In the genomic region with DNA sequence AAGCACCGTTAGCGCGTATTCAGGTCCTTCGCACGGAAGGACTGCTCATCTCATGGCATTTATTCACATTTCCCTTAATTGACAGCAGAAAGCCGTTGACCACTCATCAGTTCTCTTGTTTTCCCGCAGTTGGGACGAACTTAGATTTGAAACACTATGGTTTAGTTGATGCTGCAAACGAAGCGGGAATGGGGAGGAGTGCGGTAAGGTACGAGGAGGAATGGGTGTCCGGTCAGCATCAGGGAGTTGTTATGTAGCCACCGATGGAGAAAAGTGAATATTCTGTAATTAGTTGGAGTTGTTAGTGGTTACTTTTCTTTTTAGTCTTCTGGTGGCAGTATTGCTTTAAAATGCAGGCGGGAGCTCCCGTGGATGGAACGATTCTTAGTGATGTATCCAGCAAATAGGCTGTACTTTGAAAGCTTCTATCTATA, we compare ENCODE assay signal across 8 mouse cellular contexts. TPM values are rescaled to one million over a fixed set of nuclear protein-coding genes. Genes with fewer than 3 reads are reported as not detected.
DNase-seq lines count a peak whose midpoint lies in the region; ATAC-seq and TF ChIP-seq lines count a peak whose summit lies in the region.

No protein-coding gene starts in this region.

- peak overlapping the region; percentile 91 for H3K9ac ChIP-seq in embryonic facial prominence, embryonic 13.5 days

- no peak overlapping the region for H3K27ac ChIP-seq in embryonic facial prominence, embryonic 13.5 days
- no peak overlapping the region for H3K27ac ChIP-seq in layer of hippocampus, adult 2 months
- H3K27ac ChIP-seq in macrophage: 0 out of 2 replicates have a peak overlapping the region, but pooled peaks have one; percentile 15

- ATAC-seq in CD4-positive, CD25-positive, alpha-beta regulatory T cell, adult 4 months: no peak
- ATAC-seq in embryonic facial prominence, embryonic 13.5 days (ENCODE audit: insufficient number of reproducible peaks, insufficient read depth, low FRiP score, low TSS enrichment, low read depth): no peak

- H3K4me2 ChIP-seq in embryonic facial prominence, embryonic 13.5 days: peak overlapping the region; percentile 91

- peak; percentile 47 for DNase-seq in CD4-positive, CD25-positive, alpha-beta regulatory T cell, adult 2 months (ENCODE audit: low read depth, low spot score)
- peak; percentile 12 for DNase-seq in ZHBTc4 (ENCODE audit: low read depth, low spot score)
- DNase-seq in heart, postnatal 4 days: peak; percentile 19
- DNase-seq in layer of hippocampus, adult 2 months (ENCODE audit: low spot score in 2 of 2): peak; percentile 15 to 24
- peak; percentile 7 for DNase-seq in right cerebral cortex, postnatal 4 days

- peak; percentile 79 for TF ChIP-seq CTCF in layer of hippocampus, adult 2 months (conservative IDR thresholded peaks at IDR 0.05)

- no peaks in the 10 kb centered on the region for H3K9me3 ChIP-seq in embryonic facial prominence, embryonic 13.5 days

- H3K79me2 ChIP-seq in macrophage (ENCODE audit: inconsistent target): peaks cover 52% of the 10 kb centered on the region

- 2% methylated on average over 17 of the region's 17 CpGs for WGBS in embryonic facial prominence, embryonic 13.5 days
- 2% methylated on average over 17 of the region's 17 CpGs for WGBS in macrophage (ENCODE audit: missing documents)

- no peaks in the 10 kb centered on the region for H3K36me3 ChIP-seq in embryonic facial prominence, embryonic 13.5 days
- H3K36me3 ChIP-seq in macrophage (ENCODE audit: inconsistent target): no peaks in the 10 kb centered on the region

- H3K4me1 ChIP-seq in embryonic facial prominence, embryonic 13.5 days: peaks cover 12% of the 10 kb centered on the region

- H3K4me3 ChIP-seq in embryonic facial prominence, embryonic 13.5 days: peak overlapping the region; percentile 93
- H3K4me3 ChIP-seq in layer of hippocampus, adult 2 months: peak overlapping the region; percentile 90
- peak overlapping the region; percentile 59 for H3K4me3 ChIP-seq in macrophage (ENCODE audit: inconsistent target)

- no peaks in the 10 kb centered on the region for H3K27me3 ChIP-seq in embryonic facial prominence, embryonic 13.5 days

RNA-seq across cellular contexts. Expression of a gene that starts 1.1 kb away (rescaled TPM):
- polyA plus RNA-seq in CD4-positive, CD25-positive, alpha-beta regulatory T cell, adult 4 months (2017; shearing (Covaris generic)): 10 to 100 TPM in 1 of 2 experiments, 1 to 10 TPM in 1; 6.8 to 10.5 TPM
- 28.0 and 31.2 TPM in 2 replicates for polyA plus RNA-seq in embryonic facial prominence, embryonic 13.5 days (2015; fragmentation: Nextera tagmentation; extraction: Ambion mirVana)
- total RNA-seq in heart, postnatal 4 days (2021): 10 to 100 TPM; 44.5 to 48.5 TPM
- total RNA-seq in layer of hippocampus, adult 2 months (2021): 100 to 1,000 TPM; 199 to 202 TPM
- 100 to 1,000 TPM in 25 of 26 experiments, 10 to 100 TPM in 1; 93.4 to 193 (median 164) TPM for total RNA-seq in macrophage (2018; cell fraction: chromatin; rRNA removed)
- total RNA-seq in macrophage (2018; cell fraction: cytosol; rRNA removed): 10 to 100 TPM; 21.3 to 53.2 (median 37.1) TPM
- total RNA-seq in macrophage (2018; cell fraction: nucleus; rRNA removed): 100 to 1,000 TPM in 9 of 26 experiments, 10 to 100 TPM in 17; 55.4 to 150 (median 83.9) TPM
- polyA plus RNA-seq in macrophage (2018): 18.4 to 27.9 TPM (median 23.3 TPM) in 3 replicates

RNA-seq across cellular contexts. Expression of a gene that starts 34.3 kb away (rescaled TPM):
- 10 to 100 TPM; 36.9 to 40.3 TPM for polyA plus RNA-seq in CD4-positive, CD25-positive, alpha-beta regulatory T cell, adult 4 months (2017; shearing (Covaris generic))
- polyA plus RNA-seq in embryonic facial prominence, embryonic 13.5 days (2015; fragmentation: Nextera tagmentation; extraction: Ambion mirVana): 55.5 and 60.5 TPM in 2 replicates
- 10 to 100 TPM; 92.7 to 96.5 TPM for total RNA-seq in heart, postnatal 4 days (2021)
- 10 to 100 TPM; 58.9 to 66.1 TPM for total RNA-seq in layer of hippocampus, adult 2 months (2021)
- total RNA-seq in macrophage (2018; cell fraction: chromatin; rRNA removed): 100 to 1,000 TPM; 190 to 346 (median 244) TPM
- 100 to 1,000 TPM; 105 to 139 (median 124) TPM for total RNA-seq in macrophage (2018; cell fraction: cytosol; rRNA removed)
- 100 to 1,000 TPM; 137 to 258 (median 173) TPM for total RNA-seq in macrophage (2018; cell fraction: nucleus; rRNA removed)
- polyA plus RNA-seq in macrophage (2018): 112 to 173 TPM (median 131 TPM) in 3 replicates
